Mouse (Mus musculus) thymus, postnatal 10 days (tissue): ENCODE results near the gene Tdrd3.

ENCODE experiments used
- DNase-seq, 2 experiments: peaks; one replicate each; pipeline ENCODE4 v3.0.0; 2021; ENCODE audit warnings: low spot score in 2 of 2

The Tdrd3 gene

GRCm38 (mm10) chr14:87415808-87416721 is at the start of gene Tdrd3:
TSS of gene Tdrd3 (plus strand) at chr14:87416639.
- DNase-seq, result peak; percentile 86

- DNase-seq, result no peak
These were observed 49.3 kb upstream of the Tdrd3 start for GRCm38 (mm10) chr14:87367169-87367568.

GRCm38 (mm10) chr14:87383041-87383440 is 33.4 kb upstream of the Tdrd3 start:
- DNase-seq, result peak in 1 of 2 experiments; percentile 6

GRCm38 (mm10) chr14:87384288-87385268 is 31.9 kb upstream of the Tdrd3 start:
- DNase-seq, result no peak

GRCm38 (mm10) chr14:87393096-87393495 is 23.3 kb upstream of the Tdrd3 start:
- no peak for DNase-seq

GRCm38 (mm10) chr14:87396643-87397042 is 19.8 kb upstream of the Tdrd3 start:
- no peak for DNase-seq

GRCm38 (mm10) chr14:87415486-87415807 is 992 bp upstream of the Tdrd3 start:
- DNase-seq, result no peak

- peak; percentile 38 to 41 for DNase-seq
These were observed 584 bp downstream of the Tdrd3 start for GRCm38 (mm10) chr14:87416755-87417690.

GRCm38 (mm10) chr14:87417691-87418070 is 1.2 kb downstream of the Tdrd3 start:
- no peak for DNase-seq

- no peak for DNase-seq
These were observed 3.3 kb downstream of the Tdrd3 start for GRCm38 (mm10) chr14:87419740-87420139.

- no peak for DNase-seq
These were observed 4.1 kb downstream of the Tdrd3 start for GRCm38 (mm10) chr14:87420576-87420975.

- no peak for DNase-seq
These were observed 6.0 kb downstream of the Tdrd3 start for GRCm38 (mm10) chr14:87422432-87422831.

GRCm38 (mm10) chr14:87426297-87426922 is 10.0 kb downstream of the Tdrd3 start:
- DNase-seq, result no peak

GRCm38 (mm10) chr14:87427032-87427431 is 10.6 kb downstream of the Tdrd3 start:
- no peak for DNase-seq

GRCm38 (mm10) chr14:87427659-87428289 is 11.3 kb downstream of the Tdrd3 start:
- DNase-seq, result no peak

- no peak for DNase-seq
These were observed 17.0 kb downstream of the Tdrd3 start for GRCm38 (mm10) chr14:87433390-87433915.

- no peak for DNase-seq
These were observed 18.9 kb downstream of the Tdrd3 start for GRCm38 (mm10) chr14:87435382-87435781.

- no peak for DNase-seq
These were observed 23.3 kb downstream of the Tdrd3 start for GRCm38 (mm10) chr14:87439721-87440120.

GRCm38 (mm10) chr14:87446331-87446913 is 30.0 kb downstream of the Tdrd3 start:
- DNase-seq, result no peak
